Mouse (Mus musculus) kidney, postnatal 0 days (tissue): ENCODE data around the gene Gm21885. TPM values are rescaled to one million over a fixed set of nuclear protein-coding genes. Genes with fewer than 3 reads are reported as not detected.
A peak's percentile ranks its signal among the peaks of the same experiment; 100 is the strongest.

Source experiments
- ATAC-seq: fragments of 200-750 bp; cut with Nextera tagmentation; replicated peaks from 2 replicates; pipeline ENCODE4 v1.8.0; 2017; ENCODE audit warnings: low read depth, moderate number of reproducible peaks, moderate TSS enrichment, moderate library complexity; ENCODE audit not compliant: low FRiP score
- DNase-seq: peaks from one replicate; pipeline ENCODE4 v3.0.0-alpha.2; 2016; ENCODE audit warnings: low spot score
- H3K27ac ChIP-seq: fragments of 300-500 bp; sonication (generic); 2 replicates; pipeline ENCODE4 v1.5.1; 2014; ENCODE audit warnings: mild to moderate bottlenecking
- H3K27me3 ChIP-seq: fragments of 300-500 bp; sonication (generic); 2 replicates; pipeline ENCODE4 v1.6.1; 2014; ENCODE audit warnings: low read length, mixed read lengths; ENCODE audit not compliant: insufficient read depth
- H3K36me3 ChIP-seq: fragments of 300-500 bp; sonication (generic); 2 replicates; pipeline ENCODE4 v1.6.1; 2014; ENCODE audit warnings: low read length, mixed read lengths; ENCODE audit not compliant: insufficient read depth
- H3K4me1 ChIP-seq: fragments of 300-500 bp; sonication (generic); replicated peaks from 2 replicates; pipeline ENCODE4 v1.6.1; 2014; ENCODE audit warnings: antibody characterized with exemption, low read length, mixed read lengths; ENCODE audit not compliant: insufficient read depth
- H3K4me2 ChIP-seq: fragments of 300-500 bp; sonication (generic); 2 replicates; pipeline ENCODE4 v1.6.1; 2014; ENCODE audit warnings: mild to moderate bottlenecking, low read length, moderate library complexity, mixed read lengths
- H3K4me3 ChIP-seq: fragments of 300-500 bp; sonication (generic); replicated peaks from 2 replicates; pipeline ENCODE4 v1.5.1; 2014; ENCODE audit warnings: low read depth, low read length
- H3K9ac ChIP-seq: fragments of 300-500 bp; sonication (generic); 2 replicates; pipeline ENCODE4 v1.6.1; 2014; ENCODE audit warnings: low read depth, low read length
- H3K9me3 ChIP-seq: fragments of 300-500 bp; sonication (generic); replicated peaks from 2 replicates; pipeline ENCODE4 v1.6.1; 2016; ENCODE audit warnings: low read length, inconsistent platforms, mixed read lengths
- CTCF ChIP-seq: IDR thresholded peaks from 2 replicates; pipeline ENCODE4 v1.5.1; 2016; ENCODE audit warnings: antibody characterized with exemption, low read depth, mild to moderate bottlenecking, moderate library complexity
- WGBS: fragments of 180-500 bp; shearing (Covaris S2); extraction: QIAGEN DNeasy Blood & Tissue Kit; methylation state at CpG from one replicate; pipeline ENCODE4 v1.1.7; 2014; 5-methylcytosine and 5-hydroxymethylcytosine counted together
- polyA plus RNA-seq: library from polyadenylated mRNA; unstranded; fragments of >200 nt; fragmentation: Nextera tagmentation; extraction: Ambion mirVana; gene quantifications from 2 replicates; pipeline ENCODE4 v1.2.1, GENCODE M21; 2015

The Gm21885 gene
- polyA plus RNA-seq, 1 experiment from 2014 or later = 0.28 TPM

DNA sequence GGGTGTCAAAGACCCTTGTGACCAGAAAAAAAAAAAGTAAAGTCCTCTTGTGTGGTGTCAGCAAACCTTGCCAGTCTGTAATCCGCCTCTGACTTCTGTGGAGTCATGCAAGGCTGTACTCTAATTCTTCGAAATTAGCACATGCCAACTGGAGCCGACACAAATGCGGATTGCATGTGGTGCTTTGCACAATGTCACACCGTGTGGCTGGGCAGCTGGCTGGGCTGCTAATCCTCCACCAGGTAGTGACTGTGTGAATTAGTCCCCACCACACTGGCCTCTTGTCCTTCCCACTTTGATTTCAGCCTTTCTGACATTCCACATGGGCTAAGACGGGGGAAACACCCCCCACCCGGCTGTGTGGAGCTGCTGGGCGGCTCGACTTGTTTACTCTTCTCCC, 42.0 kb upstream of the Gm21885 start:
- Histone ChIP-seq H3K9me3 (no peaks in the 10 kb centered on the region), H3K36me3 (no peaks in the 10 kb centered on the region), H3K9ac (no peak overlapping the region), H3K4me3 (no peak overlapping the region), H3K4me2 (no peak overlapping the region), H3K27me3 (no peaks in the 10 kb centered on the region), H3K4me1 (peaks cover 12% of the 10 kb centered on the region; the same call in 1 of the 2 replicates), H3K27ac (no peak overlapping the region)
- TF ChIP-seq CTCF = no peak
- WGBS = 46% methylated on average over 9 of the region's 9 CpGs
- ATAC-seq (no peak), DNase-seq (no peak)

- peak overlapping the region; percentile 60 for H3K4me2 ChIP-seq
- no peak overlapping the region; the same call in 1 of the 2 replicates for H3K4me3 ChIP-seq
- no peak; the same call in 1 of the 2 replicates for TF ChIP-seq CTCF
- no peaks in the 10 kb centered on the region for H3K36me3 ChIP-seq
- no peaks in the 10 kb centered on the region for H3K27me3 ChIP-seq
- WGBS = 2% methylated on average over 29 of the region's 29 CpGs
- H3K9ac ChIP-seq = peak overlapping the region; percentile 52
- no peaks in the 10 kb centered on the region for H3K9me3 ChIP-seq
- peaks cover 19% of the 10 kb centered on the region; the same call in 1 of the 2 replicates for H3K4me1 ChIP-seq
- ATAC-seq (peak; percentile 63), DNase-seq (peak; percentile 77)
- H3K27ac ChIP-seq = peak overlapping the region; percentile 56; the same call in 1 of the 2 replicates
These were observed 38.8 kb upstream of the Gm21885 start for GRCm38 (mm10) chr11:94242760-94243421.

DNA sequence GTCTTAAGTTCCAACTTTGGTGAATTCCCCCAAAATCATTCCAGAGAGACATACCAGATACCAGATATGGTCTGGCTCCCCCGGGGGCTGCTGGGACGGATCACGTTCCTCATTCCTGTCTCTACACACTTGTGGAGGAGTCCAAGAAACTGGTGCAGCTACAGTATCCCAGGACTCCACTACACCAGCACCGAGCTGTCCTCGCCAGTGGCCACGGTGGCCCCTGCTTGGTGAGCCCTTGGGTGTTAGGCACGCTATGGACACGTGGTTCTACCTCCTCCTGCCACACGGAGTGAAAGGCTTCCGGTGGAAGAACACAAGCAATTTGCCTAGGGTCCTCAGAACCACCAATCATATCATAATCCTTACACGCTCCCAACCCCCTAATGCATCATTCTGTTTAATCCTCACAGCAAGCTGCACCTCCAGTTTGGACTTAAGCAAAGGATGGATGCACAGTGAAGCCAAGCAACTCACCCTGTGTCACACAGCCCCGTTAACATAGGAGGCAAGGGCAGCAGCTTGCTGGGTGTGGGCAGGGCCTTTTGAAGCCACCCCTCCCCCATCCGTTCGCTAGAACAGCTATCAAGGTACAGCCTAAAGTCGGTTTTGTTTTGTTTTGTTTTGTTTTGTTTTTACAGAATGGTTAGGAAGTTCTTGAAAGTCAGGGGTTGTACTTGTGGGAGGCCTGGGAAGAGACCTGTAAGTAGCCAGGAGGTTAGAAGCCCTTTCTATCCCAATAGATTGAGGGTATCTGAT, 38.1 kb upstream of the Gm21885 start:
- H3K9me3 ChIP-seq = no peaks in the 10 kb centered on the region
- no peaks in the 10 kb centered on the region for H3K27me3 ChIP-seq
- no peak overlapping the region for H3K4me3 ChIP-seq
- ATAC-seq = peak; percentile 55
- no peak overlapping the region for H3K27ac ChIP-seq
- H3K9ac ChIP-seq = peak overlapping the region; percentile 52; the same call in 1 of the 2 replicates
- no peaks in the 10 kb centered on the region for H3K36me3 ChIP-seq
- peak overlapping the region; percentile 60 for H3K4me2 ChIP-seq
- no peak for DNase-seq
- no peak for TF ChIP-seq CTCF
- WGBS = 25% methylated on average over 15 of the region's 15 CpGs
- H3K4me1 ChIP-seq = peaks cover 19% of the 10 kb centered on the region; the same call in 1 of the 2 replicates

GRCm38 (mm10) chr11:94244385-94244784, 37.3 kb upstream of the Gm21885 start:
- H3K9me3 ChIP-seq = no peaks in the 10 kb centered on the region
- no peak for TF ChIP-seq CTCF
- no peak for DNase-seq
- 72% methylated on average over 9 of the region's 9 CpGs for WGBS
- no peak overlapping the region for H3K27ac ChIP-seq
- H3K4me3 ChIP-seq = no peak overlapping the region
- no peak for ATAC-seq
- H3K4me1 ChIP-seq = peaks cover 19% of the 10 kb centered on the region; the same call in 1 of the 2 replicates
- no peak overlapping the region for H3K9ac ChIP-seq
- H3K27me3 ChIP-seq = no peaks in the 10 kb centered on the region
- H3K4me2 ChIP-seq = no peak overlapping the region
- H3K36me3 ChIP-seq = no peaks in the 10 kb centered on the region

DNA sequence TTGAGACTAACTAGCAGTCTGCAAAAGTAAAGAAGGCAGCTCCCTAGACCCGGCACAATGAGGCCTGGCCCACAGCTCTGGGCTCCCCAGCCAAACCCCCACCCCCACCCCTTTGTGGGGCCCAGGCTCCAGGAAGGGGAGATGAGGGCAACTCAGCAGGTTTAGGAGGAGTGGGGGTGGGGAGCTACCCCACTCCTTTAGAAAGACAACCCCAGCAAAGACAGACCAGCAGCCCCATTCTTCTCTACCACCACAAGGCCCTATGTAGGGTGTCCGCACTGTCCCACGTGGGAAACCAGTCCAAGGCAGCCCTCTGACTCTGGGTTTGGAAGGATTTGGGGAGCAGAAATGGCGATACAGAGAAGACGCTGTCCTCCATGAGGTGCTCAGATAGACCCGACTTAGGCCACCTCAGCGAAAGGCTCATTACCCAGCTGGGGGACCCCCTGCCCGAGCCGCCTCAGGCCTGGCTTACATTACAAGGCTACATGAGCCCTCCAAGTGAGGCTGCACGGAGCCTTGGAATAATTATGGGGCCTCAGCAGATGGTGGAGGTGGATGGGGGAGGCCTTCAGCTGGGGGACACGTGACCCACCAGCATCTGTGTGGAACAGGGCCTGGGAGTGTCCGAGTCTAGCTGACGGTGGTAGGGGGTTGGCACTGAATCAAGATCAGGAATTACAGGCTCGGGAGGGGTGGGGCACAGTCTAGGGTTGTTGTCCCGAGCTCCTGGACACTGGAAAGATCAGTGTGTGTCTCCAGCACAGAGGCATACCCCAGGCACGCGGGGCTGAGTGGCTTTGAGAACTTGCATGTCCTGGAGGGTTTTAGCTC, 35.5 kb upstream of the Gm21885 start, which contains the start of gene Wfikkn2:
TSS of gene Wfikkn2 (minus strand) at position 51 of the 834 bp plus-strand sequence.
- Histone ChIP-seq H3K9ac (0 out of 2 replicates have a peak within 1 kb of the TSS, but pooled peaks have one; percentile 24), H3K27ac (no peak within 1 kb of the TSS), H3K36me3 (no peaks in the 10 kb centered on the region), H3K4me3 (no peak within 1 kb of the TSS), H3K4me2 (no peak within 1 kb of the TSS), H3K4me1 (peaks cover 19% of the 10 kb centered on the region; the same call in 1 of the 2 replicates), H3K27me3 (no peaks in the 10 kb centered on the region), H3K9me3 (no peaks in the 10 kb centered on the region)
- no peak for TF ChIP-seq CTCF
- DNase-seq (peak; percentile 67), ATAC-seq (peak; percentile 33)
- WGBS = 38% methylated on average over 17 of the region's 17 CpGs

GRCm38 (mm10) chr11:94246789-94247061, 34.9 kb upstream of the Gm21885 start:
- Histone ChIP-seq H3K9ac (0 out of 2 replicates have a peak overlapping the region, but pooled peaks have one; percentile 24), H3K4me2 (no peak overlapping the region), H3K27me3 (no peaks in the 10 kb centered on the region), H3K9me3 (no peaks in the 10 kb centered on the region), H3K36me3 (no peaks in the 10 kb centered on the region), H3K27ac (no peak overlapping the region), H3K4me3 (no peak overlapping the region), H3K4me1 (peaks cover 19% of the 10 kb centered on the region; the same call in 1 of the 2 replicates)
- ATAC-seq = no peak
- TF ChIP-seq CTCF = no peak
- no peak for DNase-seq
- 26% methylated on average over 8 of the region's 8 CpGs for WGBS
